Mouse (Mus musculus): ENCODE data around the gene Tyrp1. TPM values are rescaled to one million over a fixed set of nuclear protein-coding genes. Genes with fewer than 3 reads are reported as not detected.
A peak's percentile ranks its signal among the peaks of the same experiment; 100 is the strongest.

Tyrp1 gene
- total RNA-seq, 2 experiments from 2014 or later = 0.68 TPM; not detected in 1

DNA sequence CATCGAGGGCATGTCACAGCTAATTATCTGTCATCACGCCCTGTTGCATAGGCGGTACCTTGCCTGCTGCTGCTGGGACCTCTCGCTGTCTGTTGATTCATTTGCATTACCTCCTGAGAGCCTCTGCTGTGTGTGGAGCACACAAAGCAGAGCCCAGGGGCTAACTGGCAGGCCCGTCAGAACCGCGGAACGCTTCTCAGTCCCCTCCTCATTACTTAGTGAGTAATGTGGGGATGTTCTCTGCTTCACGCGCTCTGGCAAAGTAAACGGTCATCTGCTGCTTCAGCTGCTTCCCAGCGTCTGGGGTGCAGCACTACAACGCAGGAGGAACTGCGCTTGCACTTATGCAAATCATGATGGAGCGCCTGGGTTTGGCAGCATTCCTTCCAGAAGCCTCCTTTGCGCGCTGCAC lies 30.6 kb downstream of the Tyrp1 start:
- TF ChIP-seq CTCF (IDR thresholded peaks at IDR 0.05) = no peak
- peak overlapping the region; percentile 47 for H3K4me3 ChIP-seq
- DNase-seq (ENCODE audit: extremely low spot score in 1 of 2, low spot score in 2 of 2) = peak; percentile 59 to 72
- intact Hi-C loops (cut with DNase I) = no loop called here
- H3K27ac ChIP-seq = peak overlapping the region; percentile 87

DNA sequence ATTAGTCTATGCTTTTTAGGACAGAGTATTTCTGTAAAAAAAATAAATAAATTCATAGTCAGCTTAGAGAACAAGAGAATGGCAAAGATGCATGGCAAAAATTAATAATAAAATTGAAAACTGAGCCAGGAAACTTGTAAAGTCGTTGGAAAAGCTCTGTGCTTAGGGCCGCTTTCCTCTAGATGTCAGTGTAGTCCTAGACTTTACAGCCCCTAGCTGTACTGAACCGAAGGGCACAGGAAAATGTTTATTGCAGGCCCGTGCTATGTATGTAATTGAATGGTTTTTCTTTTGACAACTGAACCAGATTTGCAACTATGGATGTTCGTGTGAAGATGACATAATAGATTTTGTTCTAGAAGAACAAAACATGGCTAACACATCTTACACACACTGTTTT lies 32.1 kb downstream of the Tyrp1 start:
- Histone ChIP-seq H3K27ac (no peak overlapping the region), H3K4me3 (no peak overlapping the region)
- TF ChIP-seq CTCF (IDR thresholded peaks at IDR 0.05) = peak; percentile 81
- intact Hi-C loops (cut with DNase I) = loop anchor here (2.0 to 5.0 kb wide), 5 partner anchors 86 to 1746 kb away; no protein-coding TSS in a partner anchor
- no peak for DNase-seq (ENCODE audit: extremely low spot score in 1 of 2, low spot score in 2 of 2)

DNA sequence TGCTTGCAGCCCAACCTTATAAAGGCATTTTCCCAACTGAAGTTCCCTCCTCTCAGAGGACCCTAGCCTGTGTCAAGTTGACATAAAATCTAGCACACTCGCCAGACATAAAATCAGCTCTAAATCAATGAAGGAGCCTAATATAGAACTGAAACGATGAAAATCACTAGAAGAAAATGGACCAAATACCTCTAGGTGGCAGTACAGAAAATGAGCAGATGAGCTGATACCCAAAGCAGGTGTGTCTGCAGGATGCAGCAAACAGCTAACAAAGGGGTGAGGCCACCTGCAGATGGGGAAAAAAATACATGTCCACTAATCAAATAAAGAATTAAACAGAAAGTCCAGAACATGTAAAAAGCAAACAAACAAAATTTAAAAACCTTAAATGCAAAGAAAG lies 35.7 kb downstream of the Tyrp1 start:
- intact Hi-C loops (cut with DNase I) = loop anchor here (5.0 kb wide), 4 partner anchors 83 to 1743 kb away; no protein-coding TSS in a partner anchor
- DNase-seq (ENCODE audit: extremely low spot score in 1 of 2, low spot score in 2 of 2) = no peak
- Histone ChIP-seq H3K4me3 (no peak overlapping the region), H3K27ac (no peak overlapping the region)
- TF ChIP-seq CTCF (IDR thresholded peaks at IDR 0.05) = peak; percentile 37

DNA sequence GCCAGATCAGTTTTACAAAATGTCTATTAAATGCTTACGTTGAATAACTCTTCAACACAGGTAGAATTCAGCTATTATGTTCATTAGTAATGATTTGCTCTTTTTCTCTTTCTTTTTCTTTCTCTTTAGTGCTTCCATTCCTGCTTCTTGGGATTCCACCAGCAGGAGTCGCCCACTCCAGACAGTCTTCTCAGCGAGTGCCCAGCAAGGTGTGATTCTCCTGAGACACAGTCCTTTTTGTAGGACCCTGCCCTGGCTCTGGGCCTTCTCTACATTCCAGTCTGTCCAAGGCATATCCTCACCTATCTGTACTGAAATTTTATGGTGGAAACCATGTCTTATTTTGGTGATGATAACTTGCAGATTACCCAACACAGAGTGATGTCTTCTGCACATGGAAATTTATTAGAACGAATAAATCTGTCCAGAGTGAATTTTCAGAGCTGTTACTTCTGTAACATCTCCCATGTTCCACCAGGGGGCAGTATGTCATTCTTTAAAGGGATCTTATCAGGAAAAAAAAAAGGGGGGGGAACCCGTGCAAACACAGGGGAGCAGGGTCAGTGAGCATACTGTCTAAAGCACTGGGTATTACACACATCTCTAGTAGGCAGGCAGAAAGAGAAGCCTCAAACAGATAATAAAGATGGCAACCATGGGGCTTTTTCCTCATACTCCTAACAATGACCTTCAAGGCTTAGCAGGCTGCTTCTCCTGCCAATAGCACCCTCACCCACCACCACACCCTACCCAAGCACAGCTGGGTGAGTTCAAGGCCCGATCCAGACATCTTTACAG lies 39.1 kb downstream of the Tyrp1 start:
- TF ChIP-seq CTCF (IDR thresholded peaks at IDR 0.05) = peak; percentile 70

DNA sequence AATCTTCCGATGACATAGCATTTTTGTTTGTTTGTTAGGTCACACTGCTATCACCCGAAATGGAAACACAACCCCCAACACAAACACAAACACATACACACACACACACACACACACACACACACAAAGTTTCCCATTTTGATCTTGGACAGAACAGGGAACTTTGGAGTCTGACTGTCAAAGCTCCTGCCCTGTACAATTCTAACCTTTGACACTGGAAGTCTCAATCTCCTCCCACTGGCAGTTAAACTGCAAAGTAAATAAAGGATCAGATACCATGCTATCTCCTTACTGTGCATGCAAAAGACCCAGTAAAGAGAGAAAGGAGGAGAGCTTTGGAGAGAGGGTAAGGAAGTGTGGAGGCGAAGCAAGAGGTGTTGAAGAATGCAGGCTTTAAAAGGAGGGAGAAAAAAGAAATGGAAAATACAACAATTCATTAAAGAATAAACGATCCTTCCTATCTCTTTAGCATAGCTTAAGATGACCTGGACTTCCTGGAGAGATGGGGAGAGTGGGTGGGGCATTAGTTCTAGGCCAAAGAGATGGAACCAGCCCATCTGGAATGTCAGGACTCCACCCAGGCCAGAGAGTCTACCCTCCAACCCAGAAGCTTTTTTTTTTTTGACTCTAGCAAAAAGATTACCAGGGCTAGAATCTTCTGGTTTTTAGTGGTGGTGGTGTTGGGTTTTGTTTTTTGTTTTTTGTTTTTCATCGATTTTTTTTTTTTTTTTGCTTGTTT lies 40.4 kb downstream of the Tyrp1 start:
- no peak for DNase-seq (ENCODE audit: extremely low spot score in 1 of 2, low spot score in 2 of 2)
- Histone ChIP-seq H3K27ac (no peak overlapping the region), H3K4me3 (no peak overlapping the region)
- TF ChIP-seq CTCF (IDR thresholded peaks at IDR 0.05) = no peak
- intact Hi-C loops (cut with DNase I) = no loop called here

More for the DNA sequence above, 39.1 kb downstream of the Tyrp1 start:
- no peak overlapping the region for H3K27ac ChIP-seq
- DNase-seq (ENCODE audit: extremely low spot score in 1 of 2, low spot score in 2 of 2) = no peak
- no peak overlapping the region for H3K4me3 ChIP-seq
- intact Hi-C loops (cut with DNase I) = loop anchor here (2.0 kb wide), 2 partner anchors 238 to 380 kb away; no protein-coding TSS in a partner anchor

DNA sequence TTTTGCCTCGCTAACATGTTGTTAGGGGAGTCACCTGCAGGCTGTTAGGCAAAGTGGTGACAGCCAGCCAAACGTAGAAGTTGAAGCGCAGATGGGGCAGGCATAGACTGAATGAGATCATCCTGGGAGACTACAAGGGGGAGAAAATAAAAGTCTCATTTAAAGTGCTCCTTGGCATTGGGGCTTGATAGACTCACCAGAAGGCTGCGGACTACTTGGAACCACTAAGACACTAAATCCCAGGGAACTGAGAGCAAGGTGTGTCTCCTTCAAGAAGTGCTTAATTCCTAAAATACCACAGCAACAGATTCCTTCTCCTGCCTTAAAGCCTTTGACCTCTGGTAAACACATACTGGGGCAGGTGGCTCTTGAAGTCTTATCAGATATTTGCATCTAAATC lies 41.1 kb downstream of the Tyrp1 start:
- intact Hi-C loops (cut with DNase I) = no loop called here
- TF ChIP-seq CTCF (IDR thresholded peaks at IDR 0.05) = no peak
- DNase-seq (ENCODE audit: extremely low spot score in 1 of 2, low spot score in 2 of 2) = no peak
- Histone ChIP-seq H3K4me3 (no peak overlapping the region), H3K27ac (no peak overlapping the region)

DNA sequence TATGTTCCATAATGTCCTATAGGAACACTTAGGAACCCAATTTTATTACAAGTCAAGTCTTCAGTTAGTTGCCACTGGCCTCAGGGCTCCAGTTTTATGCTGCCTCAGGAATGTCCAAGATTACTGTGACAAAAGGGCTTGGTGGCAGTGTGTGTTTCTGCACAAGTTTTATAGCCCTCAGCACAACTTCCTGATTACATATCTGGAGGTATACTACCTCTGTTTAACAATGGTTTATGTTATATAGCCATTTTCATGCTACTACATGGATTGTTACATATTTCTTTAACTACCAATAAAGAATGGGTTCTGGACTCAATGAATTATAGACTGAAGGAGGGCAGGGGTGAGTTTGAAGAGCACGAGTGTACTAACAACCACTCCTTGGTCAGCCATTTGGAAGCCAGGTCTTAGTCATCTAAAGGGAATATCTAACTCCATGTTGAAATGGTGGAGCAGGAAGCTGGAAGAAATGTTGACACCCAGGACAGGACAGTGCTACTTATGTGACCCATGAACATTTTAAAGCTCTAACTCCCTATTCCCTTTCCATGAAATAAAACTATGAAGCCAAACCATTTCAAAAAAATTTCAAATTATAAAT lies 48.2 kb downstream of the Tyrp1 start:
- TF ChIP-seq CTCF (IDR thresholded peaks at IDR 0.05) = no peak
- intact Hi-C loops (cut with DNase I) = no loop called here
- Histone ChIP-seq H3K27ac (no peak overlapping the region), H3K4me3 (no peak overlapping the region)
- no peak for DNase-seq (ENCODE audit: extremely low spot score in 1 of 2, low spot score in 2 of 2)

DNA sequence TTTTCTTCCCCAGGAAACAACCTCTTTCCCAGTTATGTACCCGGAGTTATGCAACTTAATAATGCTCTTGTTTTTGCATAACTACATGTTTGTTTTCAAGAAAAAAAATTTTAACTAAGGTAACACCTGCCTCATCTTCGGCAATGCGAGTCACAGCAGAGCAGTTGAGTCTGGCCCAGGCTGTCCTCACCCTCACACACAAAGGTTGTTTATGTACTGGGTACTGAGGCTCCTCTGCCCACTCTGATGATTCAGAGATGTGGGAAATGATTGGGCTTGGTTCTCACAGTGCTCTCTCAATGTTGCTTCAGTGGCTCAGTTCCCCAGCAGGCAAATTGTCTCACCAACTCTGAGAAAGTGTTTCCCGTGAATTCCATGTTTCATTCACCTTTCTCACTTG lies 52.7 kb downstream of the Tyrp1 start:
- no peak overlapping the region for H3K27ac ChIP-seq
- intact Hi-C loops (cut with DNase I) = loop anchor here (5.0 kb wide), 1 partner anchor 226 kb away; no protein-coding TSS in a partner anchor
- no peak for TF ChIP-seq CTCF (IDR thresholded peaks at IDR 0.05)
- no peak overlapping the region for H3K4me3 ChIP-seq
- no peak for DNase-seq (ENCODE audit: extremely low spot score in 1 of 2, low spot score in 2 of 2)

DNA sequence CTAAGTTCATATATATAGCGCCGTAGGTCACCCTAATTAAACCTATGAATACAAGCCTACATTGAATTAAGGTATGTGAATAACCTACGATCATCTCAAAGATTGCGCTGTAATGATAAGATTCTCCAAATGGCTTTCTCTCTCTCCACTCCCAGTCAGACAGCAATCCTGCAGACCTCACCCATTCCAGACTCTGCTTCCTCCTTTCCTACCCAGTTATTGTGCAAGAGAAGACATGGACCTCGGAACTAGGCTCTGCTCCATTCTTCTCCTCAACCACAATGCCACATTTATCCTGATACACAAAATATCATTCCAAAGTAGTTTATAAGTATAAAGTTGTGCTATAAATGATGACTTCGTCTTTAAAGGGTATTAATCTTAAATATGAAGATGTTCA lies 57.1 kb downstream of the Tyrp1 start:
- no peak overlapping the region for H3K27ac ChIP-seq
- DNase-seq (ENCODE audit: extremely low spot score in 1 of 2, low spot score in 2 of 2) = no peak
- intact Hi-C loops (cut with DNase I) = no loop called here
- H3K4me3 ChIP-seq = no peak overlapping the region
- TF ChIP-seq CTCF (IDR thresholded peaks at IDR 0.05) = no peak

DNA sequence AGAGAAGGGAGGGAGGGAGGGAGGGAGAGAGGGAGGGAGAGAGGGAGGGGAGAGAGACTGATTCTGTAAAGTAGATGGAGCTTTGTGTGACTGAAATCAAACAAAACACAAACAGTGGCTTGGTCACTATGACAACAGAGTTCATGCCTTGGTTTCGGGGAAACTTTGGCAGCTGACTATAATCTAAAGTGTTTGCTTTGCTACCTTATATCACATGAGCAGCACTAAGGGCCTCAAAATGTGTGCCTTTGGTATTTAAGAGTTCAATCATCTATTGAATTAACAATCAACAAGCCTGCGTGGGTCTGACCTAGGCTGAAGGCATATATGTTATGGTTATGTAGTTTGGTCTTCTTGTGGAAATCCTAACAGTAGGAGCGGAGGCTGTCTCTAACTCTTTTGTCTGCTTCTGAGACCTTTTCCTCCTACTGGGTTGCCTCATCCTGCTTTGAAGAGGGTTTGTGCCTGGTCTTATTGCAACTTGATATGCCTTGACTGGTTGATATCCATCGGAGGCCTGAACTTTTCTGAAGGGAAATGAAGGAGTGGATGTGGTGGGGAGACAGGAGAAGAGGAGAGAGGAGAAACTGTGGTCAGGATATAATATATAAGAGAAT lies 61.5 kb downstream of the Tyrp1 start:
- no peak overlapping the region for H3K27ac ChIP-seq
- no peak for DNase-seq (ENCODE audit: extremely low spot score in 1 of 2, low spot score in 2 of 2)
- TF ChIP-seq CTCF (IDR thresholded peaks at IDR 0.05) = no peak
- intact Hi-C loops (cut with DNase I) = no loop called here
- H3K4me3 ChIP-seq = no peak overlapping the region

Other genes with a start within 250 kb of the Tyrp1 start
- 10 to 100 TPM; 10.1 to 11.0 TPM for gene Lurap1l, start 76.5 kb downstream of the Tyrp1 start, total RNA-seq (2021)